Mouse (Mus musculus) CD4-positive, CD25-positive, alpha-beta regulatory T cell, adult 4 months (primary cell): Measurements from ENCODE around the gene Slc39a1. TPM values are rescaled to one million over a fixed set of nuclear protein-coding genes. Genes with fewer than 3 reads are reported as not detected.
"Not testable (repeated sequence)": the region's sequence is repeated elsewhere in the genome, so short reads cannot be mapped to it uniquely, and the experiment has no call there.

ENCODE experiments used
- ATAC-seq: one replicate; pipeline ENCODE4 v1.8.0; 2017
- polyA plus RNA-seq, 2 experiments: library from polyadenylated mRNA; unstranded; fragments of 100-300 nt; shearing (Covaris generic); gene quantifications; one replicate each; pipeline ENCODE4 v1.2.1; 2017

The Slc39a1 gene
- polyA plus RNA-seq, 2 experiments from 2014 or later, result 36.5 to 50.4 TPM

- ATAC-seq, result no peak
Measured at GRCm38 (mm10) chr3:90266901-90267775, 19.2 kb downstream of the Slc39a1 start.

- ATAC-seq, result no peak
Measured at GRCm38 (mm10) chr3:90268190-90268589, 20.2 kb downstream of the Slc39a1 start.

GRCm38 (mm10) chr3:90268971-90269370 lies 21.0 kb downstream of the Slc39a1 start:
- ATAC-seq, result no peak

DNA sequence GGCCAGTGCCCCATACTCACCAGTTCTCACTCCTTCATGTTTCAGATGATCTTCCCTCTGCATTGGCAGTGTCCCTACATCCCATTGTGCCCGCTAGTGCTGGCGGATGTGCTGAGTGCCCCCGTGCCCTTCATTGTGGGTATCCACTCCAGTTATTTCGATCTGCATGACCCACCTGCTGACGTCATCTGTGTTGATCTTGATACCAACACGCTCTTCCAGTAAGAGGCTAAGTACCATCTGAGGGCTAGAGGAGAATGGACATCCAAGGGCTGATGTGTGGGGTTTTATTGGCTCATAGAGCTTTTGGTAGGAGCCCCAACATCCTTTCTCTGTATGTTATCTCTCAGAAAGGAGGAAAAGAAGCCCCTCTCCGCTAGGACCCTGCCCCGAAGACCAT lies 22.8 kb downstream of the Slc39a1 start:
- no peak for ATAC-seq

DNA sequence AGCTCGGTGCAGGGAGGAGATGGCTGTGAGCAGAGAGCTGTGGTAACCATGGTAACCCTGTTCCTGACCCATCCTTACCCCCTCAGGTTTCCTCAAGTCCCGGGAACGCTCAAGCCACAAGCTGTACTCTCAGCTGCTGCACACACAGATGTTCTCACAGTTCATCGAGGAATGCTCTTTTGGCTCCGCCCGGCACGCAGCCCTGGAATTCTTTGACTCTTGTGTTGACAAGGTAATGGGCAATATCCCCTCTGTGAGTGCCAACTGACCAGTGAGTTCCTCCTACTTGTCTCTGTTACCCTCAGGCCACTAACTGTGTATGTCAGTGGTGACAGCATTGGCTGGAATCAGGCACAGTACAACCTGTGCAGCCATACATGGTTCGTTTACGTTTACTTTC lies 24.2 kb downstream of the Slc39a1 start:
- ATAC-seq, result no peak

DNA sequence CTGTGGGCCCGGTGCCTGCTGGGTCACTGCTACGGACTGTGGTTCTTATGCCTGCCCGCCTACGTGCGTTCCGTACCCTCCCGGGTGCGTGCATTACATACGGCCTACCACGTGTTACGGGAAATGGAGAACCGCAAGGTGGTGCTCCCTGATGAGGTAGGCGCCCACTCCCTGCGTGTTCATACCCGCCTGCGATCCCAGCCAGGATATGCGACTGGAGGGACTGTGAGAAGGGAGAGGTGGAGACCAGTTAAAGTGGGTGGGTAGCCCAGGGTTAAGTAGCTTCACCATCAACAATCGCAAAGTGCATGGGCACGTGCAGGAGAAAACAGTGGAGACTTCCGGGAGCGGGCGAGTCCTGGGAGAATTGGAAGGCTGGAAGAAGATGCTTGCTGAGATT lies 25.9 kb downstream of the Slc39a1 start:
- no peak for ATAC-seq

- no peak for ATAC-seq
Measured at GRCm38 (mm10) chr3:90275286-90275685, 27.3 kb downstream of the Slc39a1 start.

- ATAC-seq, result no peak
Measured at GRCm38 (mm10) chr3:90276858-90277257, 28.9 kb downstream of the Slc39a1 start.

GRCm38 (mm10) chr3:90277793-90278192 lies 29.8 kb downstream of the Slc39a1 start:
- no peak for ATAC-seq

DNA sequence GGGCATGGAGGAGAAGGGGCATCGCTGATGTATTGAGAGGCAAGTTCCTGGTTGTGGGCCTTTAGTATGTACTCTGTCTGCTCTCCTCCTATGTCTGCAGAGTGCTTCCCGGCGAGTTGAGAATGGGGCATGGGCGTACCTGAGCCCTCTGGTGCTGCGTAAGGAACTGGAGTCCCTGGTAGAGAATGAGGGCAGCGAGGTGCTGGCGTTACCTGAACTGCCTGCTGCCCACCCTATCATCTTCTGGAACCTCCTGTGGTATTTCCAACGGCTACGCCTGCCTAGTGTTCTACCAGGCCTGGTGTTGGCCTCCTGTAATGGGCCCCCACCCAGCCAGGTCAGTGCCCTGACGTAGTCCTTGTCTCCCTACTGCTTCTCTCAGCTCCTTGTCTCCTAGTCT lies 30.2 kb downstream of the Slc39a1 start:
- ATAC-seq, result no peak

DNA sequence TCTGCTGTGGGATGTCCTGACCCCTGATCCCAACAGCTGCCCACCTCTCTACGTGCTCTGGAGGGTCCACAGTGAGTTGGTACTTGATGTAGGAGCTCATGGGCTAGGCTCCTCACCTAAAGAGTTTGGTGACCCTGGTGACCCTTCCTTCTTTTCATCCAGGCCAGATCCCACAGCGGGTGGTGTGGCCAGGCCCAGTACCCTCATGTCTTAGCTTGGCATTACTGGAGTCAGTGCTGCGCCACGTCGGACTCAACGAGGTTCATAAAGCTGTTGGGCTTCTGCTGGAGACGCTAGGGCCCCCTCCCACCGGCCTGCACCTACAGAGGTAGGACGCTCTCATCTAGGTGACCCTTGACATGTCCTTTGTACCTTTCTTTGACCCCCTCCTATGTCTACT lies 31.2 kb downstream of the Slc39a1 start:
- no peak for ATAC-seq

DNA sequence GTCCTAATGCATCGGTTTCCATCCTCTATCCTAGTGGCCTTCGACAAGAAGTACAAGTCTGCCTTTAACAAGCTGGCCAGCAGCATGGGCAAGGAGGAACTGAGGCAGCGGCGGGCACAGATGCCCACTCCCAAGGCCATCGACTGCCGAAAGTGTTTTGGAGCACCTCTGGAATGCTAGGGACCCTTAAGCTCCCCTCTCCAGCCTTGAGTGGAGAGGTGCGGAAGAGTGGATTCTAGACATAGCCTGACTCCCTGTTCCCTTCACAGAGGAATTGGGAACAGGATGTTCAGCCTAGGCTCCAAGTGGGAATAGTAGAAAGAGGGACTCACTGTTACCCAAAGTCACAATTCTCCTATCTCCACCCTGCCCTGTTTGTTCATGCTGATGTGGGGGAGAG lies 31.8 kb downstream of the Slc39a1 start:
- no peak for ATAC-seq

DNA sequence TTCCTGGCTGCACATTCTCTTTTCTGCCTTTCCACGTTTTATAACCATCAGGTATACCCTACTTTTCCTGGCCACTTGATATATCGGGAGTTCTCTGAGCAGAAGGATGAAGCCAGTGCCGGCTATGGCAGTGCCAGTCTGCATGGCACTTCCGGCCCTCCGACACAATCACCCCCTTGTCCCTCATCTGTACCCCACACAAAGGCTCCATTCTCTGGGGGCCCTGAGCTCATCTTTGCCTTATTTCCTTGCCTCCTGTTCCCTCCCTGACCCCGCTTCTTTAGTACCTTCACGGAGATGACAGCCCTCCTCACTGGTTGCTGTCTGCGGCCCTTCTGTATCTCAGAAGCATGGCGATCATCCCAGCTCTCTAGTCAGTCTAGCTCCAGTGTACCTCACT lies 32.7 kb downstream of the Slc39a1 start:
- no peak for ATAC-seq

- no peak for ATAC-seq
Measured at GRCm38 (mm10) chr3:90284150-90284549, 36.2 kb downstream of the Slc39a1 start.

DNA sequence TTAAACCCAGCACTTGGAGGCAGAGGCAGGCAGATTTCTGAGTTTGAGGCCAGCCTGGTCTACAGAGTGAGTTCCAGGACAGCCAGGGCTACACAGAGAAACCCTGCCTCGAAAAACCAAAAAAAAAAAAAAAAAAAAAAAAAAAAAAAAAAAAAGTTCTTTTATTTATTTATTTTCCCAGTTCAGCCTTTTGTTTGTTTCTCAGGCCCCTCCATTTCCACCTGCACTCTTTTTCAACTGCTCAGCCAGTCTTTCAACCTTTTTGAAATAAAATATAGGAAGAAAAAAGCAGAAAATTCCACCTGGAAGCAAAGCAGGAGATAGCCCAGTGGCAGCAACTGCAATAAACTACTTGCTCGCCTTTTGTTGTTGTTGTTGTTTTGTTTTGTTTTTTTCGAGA lies 41.4 kb downstream of the Slc39a1 start:
- ATAC-seq, result not testable (repeated sequence)

DNA sequence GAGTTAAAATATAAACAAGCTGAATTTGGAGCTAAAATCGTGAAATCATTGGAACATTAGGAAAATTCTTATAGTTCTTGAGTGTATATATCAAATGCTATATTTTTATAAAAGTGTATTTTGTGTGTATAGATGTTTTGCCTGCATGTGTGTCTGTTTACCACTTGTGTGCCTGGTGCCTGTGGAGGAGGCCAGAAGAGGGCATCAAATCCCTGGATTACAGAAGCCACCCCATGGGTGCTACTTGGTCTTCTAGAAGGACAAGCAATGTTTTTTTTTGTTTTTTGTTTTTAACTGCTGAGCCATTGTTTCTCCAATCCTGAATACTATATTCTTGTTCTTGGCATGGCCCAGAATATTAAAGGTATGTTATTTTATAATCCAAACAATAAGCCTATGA lies 42.6 kb downstream of the Slc39a1 start:
- ATAC-seq, result no peak

GRCm38 (mm10) chr3:90291982-90292344 lies 44.0 kb downstream of the Slc39a1 start:
- ATAC-seq, result no peak

- peak; percentile 98 for ATAC-seq
Measured at GRCm38 (mm10) chr3:90292345-90293275, 44.6 kb downstream of the Slc39a1 start, which contains the start of gene Gatad2b. Gene Gatad2b (plus strand): TSS chr3:90293178.

- no peak for ATAC-seq
Measured at GRCm38 (mm10) chr3:90293352-90294063, 45.5 kb downstream of the Slc39a1 start.

- no peak for ATAC-seq
Measured at GRCm38 (mm10) chr3:90294064-90294440, 46.1 kb downstream of the Slc39a1 start.

DNA sequence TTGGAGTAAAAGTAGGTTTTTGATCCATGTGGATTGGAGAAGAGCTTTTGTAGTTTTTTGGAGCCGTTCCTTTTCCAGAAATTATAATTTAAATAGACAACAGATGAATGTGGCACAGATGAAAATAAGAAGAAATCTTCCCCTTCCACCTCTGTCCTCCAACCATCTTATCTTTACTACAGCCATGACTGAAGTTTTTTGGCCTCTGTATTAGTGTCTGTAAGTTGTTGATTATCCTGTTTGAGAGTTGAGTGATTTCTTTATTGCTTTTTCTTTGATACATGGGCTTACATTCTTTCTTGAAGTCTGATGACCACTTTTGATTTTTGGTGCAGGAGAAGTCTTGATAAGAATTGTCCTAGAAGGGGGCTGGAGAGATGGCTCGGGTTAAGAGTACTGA lies 46.7 kb downstream of the Slc39a1 start:
- ATAC-seq, result no peak
